Mouse (Mus musculus): ENCODE data around the gene Gm44805. TPM values are rescaled to one million over a fixed set of nuclear protein-coding genes. Genes with fewer than 3 reads are reported as not detected.

The Gm44805 gene
- polyA plus RNA-seq, 1 experiment from 2014 or later, result not detected

GRCm38 (mm10) chr7:19710650-19711049, 29.4 kb upstream of the Gm44805 start:
- Histone ChIP-seq H3K27me3 (ENCODE audit: control insufficient read depth, insufficient read depth, low read length) (no peaks in the 10 kb centered on the region), H3K4me3 (ENCODE audit: control insufficient read depth in 1 of 2, insufficient read depth in 1 of 2, low read depth in 1 of 2, low read length in 2 of 2) (no peak overlapping the region), H3K4me2 (ENCODE audit: low read length) (no peak overlapping the region), H3K36me3 (ENCODE audit: control insufficient read depth, insufficient read depth, low read length) (peaks cover 77% of the 10 kb centered on the region), H3K4me1 (ENCODE audit: control insufficient read depth in 2 of 2, insufficient read depth in 2 of 2, low read length in 2 of 2) (peaks cover 3 to 13% of the 10 kb centered on the region in 2 experiments), H3K9me3 (ENCODE audit: control insufficient read depth, low read length) (no peaks in the 10 kb centered on the region), H3K9ac (ENCODE audit: low read length) (no peak overlapping the region), H3K27ac (replicated peaks in 1 of 2; ENCODE audit: control insufficient read depth in 1 of 2, insufficient read depth in 1 of 2, low read depth in 2 of 2, low read length in 2 of 2) (no peak overlapping the region)
- no peak for ATAC-seq (ENCODE audit: insufficient number of reproducible peaks, insufficient read depth, low FRiP score, low read depth)
- WGBS, result 90% methylated on average over 10 of the region's 10 CpGs

- no peak overlapping the region for H3K9ac ChIP-seq (ENCODE audit: low read length)
- H3K4me1 ChIP-seq (ENCODE audit: control insufficient read depth in 2 of 2, insufficient read depth in 2 of 2, low read length in 2 of 2), result peaks cover 4 to 12% of the 10 kb centered on the region in 2 experiments; a peak in 3 of 4 replicates
- no peak overlapping the region for H3K4me3 ChIP-seq (ENCODE audit: control insufficient read depth in 1 of 2, insufficient read depth in 1 of 2, low read depth in 1 of 2, low read length in 2 of 2)
- no peaks in the 10 kb centered on the region for H3K9me3 ChIP-seq (ENCODE audit: control insufficient read depth, low read length)
- H3K36me3 ChIP-seq (ENCODE audit: control insufficient read depth, insufficient read depth, low read length), result peaks cover 77% of the 10 kb centered on the region
- H3K27ac ChIP-seq (replicated peaks in 1 of 2; ENCODE audit: control insufficient read depth in 1 of 2, insufficient read depth in 1 of 2, low read depth in 2 of 2, low read length in 2 of 2), result no peak overlapping the region
- H3K4me2 ChIP-seq (ENCODE audit: low read length), result no peak overlapping the region
- ATAC-seq (ENCODE audit: insufficient number of reproducible peaks, insufficient read depth, low FRiP score, low read depth), result no peak
- no peaks in the 10 kb centered on the region for H3K27me3 ChIP-seq (ENCODE audit: control insufficient read depth, insufficient read depth, low read length)
- 94% methylated on average over 7 of the region's 7 CpGs for WGBS
These were observed 24.0 kb upstream of the Gm44805 start for GRCm38 (mm10) chr7:19705271-19705670.

- Histone ChIP-seq H3K4me2 (ENCODE audit: low read length) (no peak overlapping the region), H3K4me1 (ENCODE audit: control insufficient read depth in 2 of 2, insufficient read depth in 2 of 2, low read length in 2 of 2) (peaks cover 6 to 17% of the 10 kb centered on the region in 2 experiments), H3K27ac (replicated peaks in 1 of 2; ENCODE audit: control insufficient read depth in 1 of 2, insufficient read depth in 1 of 2, low read depth in 2 of 2, low read length in 2 of 2) (no peak overlapping the region), H3K9ac (ENCODE audit: low read length) (no peak overlapping the region), H3K4me3 (ENCODE audit: control insufficient read depth in 1 of 2, insufficient read depth in 1 of 2, low read depth in 1 of 2, low read length in 2 of 2) (no peak overlapping the region), H3K9me3 (ENCODE audit: control insufficient read depth, low read length) (no peaks in the 10 kb centered on the region), H3K36me3 (ENCODE audit: control insufficient read depth, insufficient read depth, low read length) (peaks cover 69% of the 10 kb centered on the region), H3K27me3 (ENCODE audit: control insufficient read depth, insufficient read depth, low read length) (no peaks in the 10 kb centered on the region)
- 89% methylated on average over 4 of the region's 4 CpGs for WGBS
- no peak for ATAC-seq (ENCODE audit: insufficient number of reproducible peaks, insufficient read depth, low FRiP score, low read depth)
These were observed 23.3 kb upstream of the Gm44805 start for GRCm38 (mm10) chr7:19704475-19704874.

- Histone ChIP-seq H3K36me3 (ENCODE audit: control insufficient read depth, insufficient read depth, low read length) (peaks cover 55% of the 10 kb centered on the region), H3K4me3 (ENCODE audit: control insufficient read depth in 1 of 2, insufficient read depth in 1 of 2, low read depth in 1 of 2, low read length in 2 of 2) (no peak overlapping the region), H3K27me3 (ENCODE audit: control insufficient read depth, insufficient read depth, low read length) (no peaks in the 10 kb centered on the region), H3K9me3 (ENCODE audit: control insufficient read depth, low read length) (no peaks in the 10 kb centered on the region), H3K27ac (replicated peaks in 1 of 2; ENCODE audit: control insufficient read depth in 1 of 2, insufficient read depth in 1 of 2, low read depth in 2 of 2, low read length in 2 of 2) (no peak overlapping the region), H3K4me2 (ENCODE audit: low read length) (no peak overlapping the region), H3K9ac (ENCODE audit: low read length) (no peak overlapping the region), H3K4me1 (ENCODE audit: control insufficient read depth in 2 of 2, insufficient read depth in 2 of 2, low read length in 2 of 2) (peaks cover 18 to 31% of the 10 kb centered on the region in 2 experiments)
- ATAC-seq (ENCODE audit: insufficient number of reproducible peaks, insufficient read depth, low FRiP score, low read depth), result no peak
- WGBS, result 88% methylated on average over 16 of the region's 16 CpGs
These were observed 21.8 kb upstream of the Gm44805 start for GRCm38 (mm10) chr7:19702859-19703555.

GRCm38 (mm10) chr7:19701069-19701761, 20.0 kb upstream of the Gm44805 start:
- H3K27ac ChIP-seq (replicated peaks in 1 of 2; ENCODE audit: control insufficient read depth in 1 of 2, insufficient read depth in 1 of 2, low read depth in 2 of 2, low read length in 2 of 2), result peak overlapping the region; percentile 47 to 73; a peak in 3 of 4 replicates
- 23% methylated on average over 22 of the region's 22 CpGs for WGBS
- peak overlapping the region; percentile 21; the same call in 1 of the 2 replicates for H3K9ac ChIP-seq (ENCODE audit: low read length)
- H3K4me3 ChIP-seq (ENCODE audit: control insufficient read depth in 1 of 2, insufficient read depth in 1 of 2, low read depth in 1 of 2, low read length in 2 of 2), result no peak overlapping the region
- H3K27me3 ChIP-seq (ENCODE audit: control insufficient read depth, insufficient read depth, low read length), result no peaks in the 10 kb centered on the region
- peaks cover 19 to 33% of the 10 kb centered on the region in 2 experiments for H3K4me1 ChIP-seq (ENCODE audit: control insufficient read depth in 2 of 2, insufficient read depth in 2 of 2, low read length in 2 of 2)
- no peaks in the 10 kb centered on the region for H3K9me3 ChIP-seq (ENCODE audit: control insufficient read depth, low read length)
- H3K36me3 ChIP-seq (ENCODE audit: control insufficient read depth, insufficient read depth, low read length), result peaks cover 46% of the 10 kb centered on the region
- ATAC-seq (ENCODE audit: insufficient number of reproducible peaks, insufficient read depth, low FRiP score, low read depth), result 0 out of 2 replicates have a peak, but pooled peaks have one; percentile 46
- 0 out of 2 replicates have a peak overlapping the region, but pooled peaks have one; percentile 17 for H3K4me2 ChIP-seq (ENCODE audit: low read length)

- ATAC-seq (ENCODE audit: insufficient number of reproducible peaks, insufficient read depth, low FRiP score, low read depth), result no peak
- Histone ChIP-seq H3K4me2 (ENCODE audit: low read length) (0 out of 2 replicates have a peak overlapping the region, but pooled peaks have one; percentile 17), H3K27ac (replicated peaks in 1 of 2; ENCODE audit: control insufficient read depth in 1 of 2, insufficient read depth in 1 of 2, low read depth in 2 of 2, low read length in 2 of 2) (peak overlapping the region; percentile 47 to 73; a peak in 3 of 4 replicates), H3K27me3 (ENCODE audit: control insufficient read depth, insufficient read depth, low read length) (no peaks in the 10 kb centered on the region), H3K36me3 (ENCODE audit: control insufficient read depth, insufficient read depth, low read length) (peaks cover 44% of the 10 kb centered on the region), H3K4me3 (ENCODE audit: control insufficient read depth in 1 of 2, insufficient read depth in 1 of 2, low read depth in 1 of 2, low read length in 2 of 2) (no peak overlapping the region), H3K9ac (ENCODE audit: low read length) (peak overlapping the region; percentile 21; the same call in 1 of the 2 replicates), H3K9me3 (ENCODE audit: control insufficient read depth, low read length) (no peaks in the 10 kb centered on the region), H3K4me1 (ENCODE audit: control insufficient read depth in 2 of 2, insufficient read depth in 2 of 2, low read length in 2 of 2) (peaks cover 19 to 33% of the 10 kb centered on the region in 2 experiments)
- WGBS, result 57% methylated on average over 12 of the region's 12 CpGs
These were observed 19.3 kb upstream of the Gm44805 start for GRCm38 (mm10) chr7:19700299-19701068.

GRCm38 (mm10) chr7:19699827-19700148, 18.6 kb upstream of the Gm44805 start:
- H3K4me1 ChIP-seq (ENCODE audit: control insufficient read depth in 2 of 2, insufficient read depth in 2 of 2, low read length in 2 of 2), result peaks cover 24 to 39% of the 10 kb centered on the region in 2 experiments
- 75% methylated on average over 4 of the region's 4 CpGs for WGBS
- peak overlapping the region; percentile 74; the same call in 1 of the 2 replicates for H3K9ac ChIP-seq (ENCODE audit: low read length)
- H3K4me2 ChIP-seq (ENCODE audit: low read length), result peak overlapping the region; percentile 79; the same call in 1 of the 2 replicates
- no peaks in the 10 kb centered on the region for H3K27me3 ChIP-seq (ENCODE audit: control insufficient read depth, insufficient read depth, low read length)
- no peak for ATAC-seq (ENCODE audit: insufficient number of reproducible peaks, insufficient read depth, low FRiP score, low read depth)
- peak overlapping the region in 1 of 2 experiments; percentile 41; a peak in 1 of 4 replicates for H3K27ac ChIP-seq (replicated peaks in 1 of 2; ENCODE audit: control insufficient read depth in 1 of 2, insufficient read depth in 1 of 2, low read depth in 2 of 2, low read length in 2 of 2)
- H3K4me3 ChIP-seq (ENCODE audit: control insufficient read depth in 1 of 2, insufficient read depth in 1 of 2, low read depth in 1 of 2, low read length in 2 of 2), result no peak overlapping the region
- peaks cover 37% of the 10 kb centered on the region for H3K36me3 ChIP-seq (ENCODE audit: control insufficient read depth, insufficient read depth, low read length)
- H3K9me3 ChIP-seq (ENCODE audit: control insufficient read depth, low read length), result no peaks in the 10 kb centered on the region

Data from heart, embryonic 14.5 days (tissue).